Mouse (Mus musculus) neural tube, embryonic 13.5 days (tissue): Measurements from ENCODE around the gene Traf3. TPM values are rescaled to one million over a fixed set of nuclear protein-coding genes. Genes with fewer than 3 reads are reported as not detected.
A peak's percentile ranks its signal among the peaks of the same experiment; 100 is the strongest.

Experiments used
- ATAC-seq: fragments of 200-750 bp; cut with Nextera tagmentation; 2 replicates; pipeline ENCODE4 v1.8.0; 2017; ENCODE audit warnings: low read depth, mild to moderate bottlenecking, moderate TSS enrichment, moderate library complexity
- H3K27ac ChIP-seq: fragments of 300-500 bp; sonication (generic); replicated peaks from 2 replicates; pipeline ENCODE4 v1.5.1; 2015; ENCODE audit warnings: moderate library complexity, mild to moderate bottlenecking, inconsistent platforms
- H3K27me3 ChIP-seq: fragments of 300-500 bp; sonication (generic); 2 replicates; pipeline ENCODE4 v1.6.1; 2015; ENCODE audit warnings: mild to moderate bottlenecking, inconsistent platforms
- H3K36me3 ChIP-seq: fragments of 300-500 bp; sonication (generic); 2 replicates; pipeline ENCODE4 v1.6.1; 2015; ENCODE audit warnings: mild to moderate bottlenecking, inconsistent platforms
- H3K4me1 ChIP-seq: fragments of 300-500 bp; sonication (generic); replicated peaks from 2 replicates; pipeline ENCODE4 v1.6.1; 2015; ENCODE audit warnings: inconsistent platforms
- H3K4me2 ChIP-seq: fragments of 300-500 bp; sonication (generic); 2 replicates; pipeline ENCODE4 v1.6.1; 2015; ENCODE audit warnings: inconsistent platforms, mild to moderate bottlenecking, moderate library complexity
- H3K4me3 ChIP-seq: fragments of 300-500 bp; sonication (generic); 2 replicates; pipeline ENCODE4 v1.5.1; 2015; ENCODE audit warnings: mild to moderate bottlenecking, inconsistent platforms
- H3K9ac ChIP-seq: fragments of 300-500 bp; sonication (generic); 2 replicates; pipeline ENCODE4 v1.6.1; 2015; ENCODE audit warnings: moderate library complexity, mild to moderate bottlenecking, inconsistent platforms
- H3K9me3 ChIP-seq: fragments of 300-500 bp; sonication (generic); 2 replicates; pipeline ENCODE4 v1.6.1; 2016; ENCODE audit warnings: inconsistent platforms
- WGBS: fragments of 180-500 bp; shearing (Covaris S2); methylation state at CpG from one replicate; pipeline ENCODE4 v1.1.7; 2015; 5-methylcytosine and 5-hydroxymethylcytosine counted together
- polyA plus RNA-seq: library from polyadenylated mRNA; unstranded; fragments of >200 nt; fragmentation: Nextera tagmentation; extraction: Ambion mirVana; gene quantifications from 2 replicates; pipeline ENCODE4 v1.2.1, GENCODE M21; 2015

The Traf3 gene
- 15.9 and 17.5 TPM in 2 replicates for polyA plus RNA-seq

DNA sequence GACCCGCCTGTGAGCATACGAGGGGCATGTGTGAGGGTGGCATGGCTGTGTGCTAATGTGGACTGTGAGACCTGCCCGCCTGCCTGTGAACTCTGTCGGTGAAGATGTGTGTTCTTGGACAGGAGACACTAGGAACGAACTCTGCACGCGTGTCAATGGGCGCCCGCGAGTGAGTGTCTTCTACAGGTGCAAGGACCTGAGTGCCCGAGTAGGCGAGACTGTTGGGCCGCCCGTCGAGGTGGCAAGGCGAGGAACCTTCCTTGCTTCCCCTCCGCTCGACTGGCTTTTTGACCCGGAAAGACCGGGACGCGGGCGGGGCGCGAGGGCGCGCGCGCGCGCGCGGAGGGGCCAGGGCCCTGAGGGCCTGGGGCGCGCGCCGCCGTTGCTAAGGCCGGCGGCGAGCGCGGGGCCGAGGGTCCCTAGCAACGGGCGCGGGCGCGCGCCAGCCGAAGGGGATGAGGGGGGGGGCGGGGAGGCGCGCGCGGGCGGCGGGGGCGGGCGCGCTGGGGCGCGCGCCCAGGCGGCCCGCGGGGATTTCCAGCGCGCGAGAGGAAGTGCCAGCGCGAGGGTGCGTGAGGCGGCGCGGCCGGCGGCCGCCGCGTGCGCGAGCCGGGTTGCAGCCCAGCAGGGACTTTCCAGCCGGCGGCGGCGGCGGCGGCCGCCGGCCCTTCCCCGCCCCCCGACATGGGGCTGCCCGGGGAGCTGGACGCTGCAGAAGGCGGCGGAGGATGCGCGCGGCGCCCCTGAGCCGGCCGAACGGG lies at the start of gene Traf3:
Gene Traf3, plus strand, starts transcription at position 540 of the 761 bp plus-strand sequence.
- H3K27me3 ChIP-seq: no peaks in the 10 kb centered on the region
- peaks cover 70% of the 10 kb centered on the region for H3K4me1 ChIP-seq
- H3K4me2 ChIP-seq: peak within 1 kb of the TSS; percentile 87
- H3K9ac ChIP-seq: peak within 1 kb of the TSS; percentile 90
- 4% methylated on average over 86 of the region's 105 CpGs for WGBS
- H3K27ac ChIP-seq: peak within 1 kb of the TSS; percentile 86
- peak within 1 kb of the TSS; percentile 81 for H3K4me3 ChIP-seq
- ATAC-seq: peak; percentile 25; the same call in 1 of the 2 replicates
- H3K36me3 ChIP-seq: no peaks in the 10 kb centered on the region
- no peaks in the 10 kb centered on the region for H3K9me3 ChIP-seq

DNA sequence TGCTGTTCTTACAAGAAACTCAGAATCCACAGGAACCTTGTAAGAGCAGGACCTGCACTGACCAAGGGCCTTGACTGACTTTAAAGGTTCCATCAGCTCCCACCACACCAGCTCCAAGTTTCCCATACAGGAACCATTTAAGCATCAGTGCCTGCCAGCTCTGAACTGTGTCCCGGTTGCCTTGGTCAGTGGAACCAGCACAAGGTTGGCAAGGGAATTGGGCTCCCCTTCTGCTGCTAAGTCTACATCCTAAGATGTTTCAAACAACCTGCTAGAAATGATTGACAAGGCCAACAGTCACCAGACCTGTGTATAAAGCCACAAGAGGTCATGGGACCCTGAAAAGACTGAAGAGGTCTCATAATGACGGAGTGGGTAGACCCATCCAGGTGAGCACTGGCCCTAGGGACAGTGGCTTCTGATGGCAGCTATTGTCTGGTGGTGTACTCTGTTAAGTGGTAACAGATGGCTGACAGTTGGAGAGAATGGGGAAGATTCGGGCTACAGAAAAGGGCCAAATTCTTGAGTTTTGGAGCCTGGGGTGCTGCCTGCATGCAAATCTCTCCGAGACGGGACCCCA lies 46.6 kb upstream of the Traf3 start:
- H3K27ac ChIP-seq: no peak overlapping the region
- H3K9me3 ChIP-seq: no peaks in the 10 kb centered on the region
- no peaks in the 10 kb centered on the region for H3K27me3 ChIP-seq
- ATAC-seq: no peak
- H3K4me3 ChIP-seq: no peak overlapping the region
- H3K36me3 ChIP-seq: peaks cover 40% of the 10 kb centered on the region
- no peak overlapping the region for H3K4me2 ChIP-seq
- WGBS: 92% methylated on average over 5 of the region's 5 CpGs
- H3K9ac ChIP-seq: no peak overlapping the region
- peaks cover 3% of the 10 kb centered on the region for H3K4me1 ChIP-seq

DNA sequence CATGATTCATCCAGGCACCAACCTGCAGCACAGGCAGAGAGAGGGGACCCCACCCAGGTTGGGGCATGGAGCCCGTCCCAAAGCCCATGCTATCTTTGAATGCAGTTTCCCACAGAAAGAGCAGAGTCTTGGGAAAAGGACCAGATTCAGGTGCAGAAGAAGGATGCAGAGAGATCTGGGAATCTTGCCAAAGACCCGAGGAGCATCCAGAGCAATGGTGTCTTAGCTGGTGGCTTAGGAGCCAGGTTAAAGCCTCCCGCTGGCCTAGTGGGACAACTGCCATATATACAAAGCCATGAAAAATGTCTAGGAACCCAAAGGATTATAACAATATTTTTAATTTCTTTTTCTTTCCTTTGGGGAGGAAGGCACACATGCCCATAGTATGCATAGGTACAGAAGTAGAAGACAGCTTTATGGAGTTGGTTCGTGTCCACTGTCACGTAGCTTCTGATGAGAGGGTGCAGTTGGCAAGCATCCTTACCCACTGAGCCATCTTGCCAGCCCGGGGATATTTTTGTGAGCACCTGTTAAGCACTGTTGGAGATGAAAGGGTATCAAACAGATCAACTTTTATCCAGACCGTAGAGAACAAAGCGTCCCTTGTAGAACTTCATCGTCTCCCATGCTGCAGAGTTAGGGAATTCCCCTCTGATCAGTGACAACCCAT lies 45.1 kb upstream of the Traf3 start:
- Histone ChIP-seq H3K9ac (no peak overlapping the region), H3K27ac (no peak overlapping the region), H3K9me3 (no peaks in the 10 kb centered on the region), H3K4me2 (no peak overlapping the region), H3K36me3 (peaks cover 35% of the 10 kb centered on the region), H3K27me3 (no peaks in the 10 kb centered on the region), H3K4me3 (no peak overlapping the region), H3K4me1 (peaks cover 11% of the 10 kb centered on the region)
- ATAC-seq: no peak
- 94% methylated on average over 9 of the region's 9 CpGs for WGBS

DNA sequence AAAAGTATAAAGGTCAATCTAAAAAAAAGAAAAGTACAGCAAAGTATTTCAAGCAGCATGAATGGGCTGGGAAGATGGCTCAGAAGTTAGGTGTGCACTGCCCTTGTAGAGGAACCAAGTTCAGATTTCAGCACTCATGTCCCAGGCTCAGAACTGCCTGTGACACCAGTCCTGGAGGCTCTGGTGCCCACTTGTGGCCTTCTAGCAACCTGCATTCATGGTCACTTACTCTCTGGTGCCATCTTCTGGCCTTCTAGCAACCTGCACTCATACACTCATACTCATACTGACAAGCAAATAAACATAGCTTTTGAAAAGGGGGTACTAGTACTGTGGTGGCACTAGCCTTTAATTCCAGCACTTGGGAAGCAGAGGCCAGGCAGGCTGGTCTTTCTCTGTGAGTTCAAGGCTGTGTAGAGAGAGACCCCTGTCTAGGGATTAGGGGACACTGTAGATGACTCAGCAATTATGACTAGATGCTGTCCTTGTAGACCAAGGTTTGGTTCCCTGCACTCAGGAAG lies 43.8 kb upstream of the Traf3 start:
- H3K36me3 ChIP-seq: peaks cover 22% of the 10 kb centered on the region
- H3K9me3 ChIP-seq: no peaks in the 10 kb centered on the region
- no peak overlapping the region for H3K4me3 ChIP-seq
- H3K4me2 ChIP-seq: no peak overlapping the region
- ATAC-seq: no peak
- H3K9ac ChIP-seq: no peak overlapping the region
- H3K27me3 ChIP-seq: no peaks in the 10 kb centered on the region
- no peak overlapping the region for H3K27ac ChIP-seq
- H3K4me1 ChIP-seq: peaks cover 11% of the 10 kb centered on the region

DNA sequence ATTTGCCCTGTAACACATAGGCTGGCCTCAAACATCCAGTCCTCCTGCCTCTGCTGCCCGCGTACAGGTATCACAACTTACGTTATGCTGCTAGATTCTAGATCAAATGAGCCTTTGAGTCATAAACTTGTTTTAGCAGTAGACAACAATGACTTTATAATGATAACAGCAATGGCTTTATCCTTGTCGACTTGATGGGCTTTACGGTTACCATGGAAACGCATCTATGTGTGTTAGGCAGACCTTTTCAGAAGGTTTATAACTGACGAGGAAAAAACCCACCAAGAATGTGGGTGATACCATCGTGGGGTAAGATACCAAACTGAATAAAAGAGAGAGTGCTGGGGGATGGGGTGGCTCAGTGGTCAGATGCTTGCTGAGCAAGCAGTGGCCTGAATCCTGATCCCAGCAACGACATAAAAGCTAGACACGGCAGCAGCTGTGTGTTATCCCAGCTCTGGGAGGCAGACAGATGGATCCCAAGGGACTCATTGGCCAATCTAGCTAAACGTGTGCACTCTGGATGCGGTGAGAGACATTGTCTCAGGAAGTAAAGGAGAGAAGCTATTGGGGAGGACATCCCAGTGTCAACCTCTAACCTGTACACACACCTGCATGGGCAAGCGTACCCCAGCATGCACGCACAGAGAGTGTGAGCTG lies 41.4 kb upstream of the Traf3 start:
- 54% methylated on average over 14 of the region's 14 CpGs for WGBS
- peak; percentile 43; the same call in 1 of the 2 replicates for ATAC-seq
- H3K27ac ChIP-seq: no peak overlapping the region; the same call in 1 of the 2 replicates
- no peak overlapping the region for H3K9ac ChIP-seq
- H3K9me3 ChIP-seq: no peaks in the 10 kb centered on the region
- H3K4me1 ChIP-seq: peaks cover 11% of the 10 kb centered on the region
- H3K36me3 ChIP-seq: 0 out of 2 replicates have a peak, but pooled peaks cover 4% of the 10 kb centered on the region
- no peak overlapping the region for H3K4me2 ChIP-seq
- no peak overlapping the region for H3K4me3 ChIP-seq
- H3K27me3 ChIP-seq: no peaks in the 10 kb centered on the region

DNA sequence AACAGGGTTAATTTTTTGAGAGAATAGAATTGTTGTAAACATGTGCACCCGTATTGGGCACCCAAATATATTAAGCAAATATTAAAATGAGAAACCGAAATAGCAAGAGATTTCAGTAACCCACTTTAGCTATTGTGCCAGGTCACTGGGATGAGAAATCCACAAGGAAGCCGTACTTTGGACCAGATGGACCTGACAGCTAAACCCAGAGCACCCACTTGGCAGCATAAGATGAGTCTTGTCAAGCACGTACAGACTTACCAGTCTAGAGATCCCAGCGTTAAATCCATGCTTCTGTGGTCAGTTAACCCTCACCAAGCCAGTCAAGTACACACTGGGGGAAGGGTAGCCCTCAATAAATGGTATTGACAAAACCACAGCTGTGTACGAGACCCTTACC lies 40.5 kb upstream of the Traf3 start:
- peaks cover 11% of the 10 kb centered on the region for H3K4me1 ChIP-seq
- H3K27ac ChIP-seq: no peak overlapping the region
- no peak overlapping the region for H3K4me2 ChIP-seq
- H3K9me3 ChIP-seq: no peaks in the 10 kb centered on the region
- 81% methylated on average over 6 of the region's 6 CpGs for WGBS
- no peak for ATAC-seq
- H3K9ac ChIP-seq: no peak overlapping the region
- no peaks in the 10 kb centered on the region for H3K36me3 ChIP-seq
- H3K27me3 ChIP-seq: no peaks in the 10 kb centered on the region
- H3K4me3 ChIP-seq: no peak overlapping the region

DNA sequence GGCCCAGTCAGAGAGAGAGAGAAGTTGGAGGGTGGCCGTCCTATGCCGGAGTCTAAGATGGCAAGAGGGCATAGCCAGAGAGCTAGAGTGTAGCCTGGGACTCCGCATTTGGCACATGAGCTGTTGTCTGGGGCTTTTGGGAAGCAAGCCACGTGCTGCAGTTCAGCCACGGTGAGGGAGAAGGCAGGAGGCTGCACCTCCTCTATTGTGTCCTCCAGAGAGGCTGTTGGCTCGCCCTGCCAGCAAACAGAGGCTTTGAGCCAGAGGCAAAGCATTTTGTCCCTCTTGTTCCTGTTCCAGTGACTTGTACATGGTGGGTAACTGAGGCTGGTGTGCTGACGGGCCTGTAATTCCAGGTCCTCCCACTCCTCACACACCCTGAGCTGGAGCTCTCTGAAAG lies 32.0 kb upstream of the Traf3 start:
- Histone ChIP-seq H3K4me3 (no peak overlapping the region), H3K27ac (no peak overlapping the region), H3K36me3 (no peaks in the 10 kb centered on the region), H3K9me3 (peaks cover 8% of the 10 kb centered on the region; the same call in 1 of the 2 replicates), H3K4me1 (0 out of 2 replicates have a peak, but pooled peaks cover 3% of the 10 kb centered on the region), H3K27me3 (no peaks in the 10 kb centered on the region), H3K9ac (no peak overlapping the region), H3K4me2 (no peak overlapping the region)
- ATAC-seq: no peak
- WGBS: 83% methylated on average over 7 of the region's 7 CpGs

DNA sequence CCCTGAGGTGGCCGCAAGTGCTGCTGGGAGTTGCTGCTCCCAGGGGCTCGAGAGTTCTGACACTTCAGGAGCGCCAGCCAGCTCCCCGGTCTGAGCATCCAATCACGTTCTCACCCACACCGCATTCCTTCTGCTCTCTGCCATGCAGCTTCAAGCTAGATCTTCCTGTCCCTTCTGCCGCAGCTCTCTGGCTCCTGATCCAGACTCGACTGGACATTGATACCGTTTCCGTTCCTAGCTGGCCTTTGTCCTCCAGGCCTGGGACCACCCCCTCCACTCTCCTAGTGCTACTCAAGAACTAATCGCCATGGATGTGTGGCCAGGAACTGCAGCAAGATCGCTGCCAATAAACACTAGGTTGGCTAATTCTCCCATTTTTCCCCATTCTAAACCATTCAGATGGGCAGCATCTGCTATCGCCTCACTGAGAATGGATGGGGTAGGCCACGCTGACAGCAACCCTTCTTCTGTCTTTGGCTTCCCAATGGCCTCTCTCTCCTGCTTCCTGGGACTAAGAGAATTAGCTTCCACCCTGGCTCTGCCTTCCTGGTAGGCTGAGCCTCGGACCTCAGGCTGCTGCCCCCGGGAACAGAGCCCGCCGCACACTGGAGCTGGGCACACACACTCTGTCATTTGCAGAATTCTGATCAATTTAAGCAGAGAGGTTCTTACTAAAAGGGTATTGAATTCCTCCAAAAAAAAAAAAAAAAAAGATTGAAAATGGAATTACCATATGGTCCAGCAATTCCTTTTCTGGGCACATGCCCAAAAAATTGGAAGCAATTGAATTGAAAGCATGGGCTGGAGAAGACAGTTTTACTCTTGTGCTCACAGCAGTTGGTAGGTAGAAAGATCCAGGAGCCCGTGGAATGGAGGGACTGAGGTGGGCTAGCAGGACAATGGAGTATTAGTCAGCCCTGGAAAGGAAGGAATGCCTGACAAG lies 31.1 kb upstream of the Traf3 start:
- WGBS: 71% methylated on average over 19 of the region's 19 CpGs
- 0 out of 2 replicates have a peak overlapping the region, but pooled peaks have one; percentile 7 for H3K27ac ChIP-seq

DNA sequence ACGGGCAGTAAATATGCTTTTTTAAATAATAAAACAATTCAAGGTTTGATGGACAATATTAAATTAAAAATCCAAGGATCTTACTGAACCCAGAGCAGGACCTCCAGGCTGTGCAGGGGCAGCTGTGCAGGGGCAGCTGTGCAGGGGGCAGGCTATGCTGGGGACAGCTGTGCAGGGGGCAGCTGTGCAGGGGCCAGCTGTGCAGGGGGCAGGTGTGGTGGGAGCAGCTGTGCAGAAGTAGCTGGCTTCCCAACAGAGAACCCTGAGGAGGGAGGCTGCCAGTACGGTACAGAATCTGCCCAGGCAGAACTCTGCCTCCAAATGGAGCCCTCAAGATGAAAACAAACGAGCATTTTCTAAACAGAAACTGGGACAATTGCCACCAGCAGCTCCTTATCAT lies 30.2 kb upstream of the Traf3 start:
- Histone ChIP-seq H3K4me3 (no peak overlapping the region), H3K36me3 (no peaks in the 10 kb centered on the region), H3K27ac (no peak overlapping the region), H3K9me3 (peaks cover 10% of the 10 kb centered on the region; the same call in 1 of the 2 replicates), H3K4me2 (no peak overlapping the region), H3K4me1 (0 out of 2 replicates have a peak, but pooled peaks cover 3% of the 10 kb centered on the region), H3K27me3 (no peaks in the 10 kb centered on the region), H3K9ac (no peak overlapping the region)
- WGBS: 76% methylated on average over 3 of the region's 3 CpGs
- ATAC-seq: no peak

More for the DNA sequence above, 31.1 kb upstream of the Traf3 start:
- Histone ChIP-seq H3K36me3 (no peaks in the 10 kb centered on the region), H3K4me1 (0 out of 2 replicates have a peak, but pooled peaks cover 3% of the 10 kb centered on the region), H3K9ac (no peak overlapping the region), H3K4me2 (no peak overlapping the region), H3K4me3 (no peak overlapping the region), H3K27me3 (no peaks in the 10 kb centered on the region), H3K9me3 (peaks cover 10% of the 10 kb centered on the region; the same call in 1 of the 2 replicates)
- no peak for ATAC-seq

DNA sequence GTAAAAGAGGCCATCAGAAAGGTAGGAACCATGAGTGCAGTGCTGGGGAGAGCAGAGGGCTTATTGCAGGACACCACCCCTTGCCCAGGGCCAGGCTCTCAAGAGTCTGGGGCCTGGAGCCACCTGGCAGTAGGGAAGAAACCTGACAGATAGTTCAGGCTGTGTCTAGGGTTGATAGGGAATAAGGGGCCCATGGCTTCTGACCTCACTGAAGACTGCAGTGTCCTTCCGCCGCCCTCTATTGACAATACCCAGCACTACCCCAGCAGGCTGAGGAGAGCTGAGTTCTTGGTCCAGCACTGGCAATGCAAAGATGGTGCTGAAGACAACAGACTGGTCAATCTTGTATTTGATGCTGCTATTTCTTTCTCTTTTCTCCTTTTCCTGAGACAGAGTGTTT lies 29.1 kb upstream of the Traf3 start:
- H3K4me2 ChIP-seq: no peak overlapping the region
- no peak overlapping the region for H3K27ac ChIP-seq
- no peaks in the 10 kb centered on the region for H3K36me3 ChIP-seq
- H3K9me3 ChIP-seq: peaks cover 10% of the 10 kb centered on the region; the same call in 1 of the 2 replicates
- no peak overlapping the region for H3K9ac ChIP-seq
- no peaks in the 10 kb centered on the region for H3K27me3 ChIP-seq
- H3K4me1 ChIP-seq: 0 out of 2 replicates have a peak, but pooled peaks cover 3% of the 10 kb centered on the region
- ATAC-seq: no peak
- WGBS: 65% methylated on average over 2 of the region's 2 CpGs
- no peak overlapping the region for H3K4me3 ChIP-seq
